Mouse (Mus musculus): ENCODE data around the gene Adgrg3. TPM values are rescaled to one million over a fixed set of nuclear protein-coding genes. Genes with fewer than 3 reads are reported as not detected.
A peak's percentile ranks its signal among the peaks of the same experiment; 100 is the strongest.

Gene Adgrg3
- polyA plus RNA-seq (2015; fragmentation: Nextera tagmentation; extraction: Ambion mirVana): 0.88 and 1.3 TPM in 2 replicates

- Histone ChIP-seq H3K4me3 (no peak within 1 kb of the TSS), H3K27me3 (replicated peaks) (no peaks in the 10 kb centered on the region), H3K4me1 (no peaks in the 10 kb centered on the region), H3K27ac (0 out of 2 replicates have a peak within 1 kb of the TSS, but pooled peaks have one; percentile 18), H3K9ac (no peak within 1 kb of the TSS), H3K36me3 (replicated peaks) (peaks cover 23% of the 10 kb centered on the region), H3K4me2 (no peak within 1 kb of the TSS), H3K9me3 (no peaks in the 10 kb centered on the region)
- 84% methylated on average over 11 of the region's 11 CpGs for WGBS
- 0 out of 2 replicates have a peak, but pooled peaks have one; percentile 12 for ATAC-seq (replicated peaks)
Observed at GRCm38 (mm10) chr8:95017451-95017850, at the start of gene Adgrg3. Gene Adgrg3, plus strand, starts transcription at chr8:95017692.

- Histone ChIP-seq H3K9ac (no peak overlapping the region), H3K36me3 (replicated peaks) (no peaks in the 10 kb centered on the region), H3K9me3 (no peaks in the 10 kb centered on the region), H3K4me3 (no peak overlapping the region), H3K27me3 (replicated peaks) (no peaks in the 10 kb centered on the region), H3K27ac (no peak overlapping the region), H3K4me2 (no peak overlapping the region), H3K4me1 (peaks cover 16% of the 10 kb centered on the region)
- no peak for ATAC-seq (replicated peaks)
- WGBS: 88% methylated on average over 9 of the region's 9 CpGs
Observed at GRCm38 (mm10) chr8:94973270-94973669, 44.2 kb upstream of the Adgrg3 start.

- no peaks in the 10 kb centered on the region for H3K36me3 ChIP-seq (replicated peaks)
- H3K4me3 ChIP-seq: no peak overlapping the region
- H3K9ac ChIP-seq: no peak overlapping the region
- H3K27me3 ChIP-seq (replicated peaks): no peaks in the 10 kb centered on the region
- H3K27ac ChIP-seq: no peak overlapping the region
- H3K9me3 ChIP-seq: no peaks in the 10 kb centered on the region
- H3K4me1 ChIP-seq: peaks cover 21% of the 10 kb centered on the region
- 81% methylated on average over 9 of the region's 9 CpGs for WGBS
- ATAC-seq (replicated peaks): no peak
- H3K4me2 ChIP-seq: no peak overlapping the region
Observed at GRCm38 (mm10) chr8:94973786-94974185, 43.7 kb upstream of the Adgrg3 start.

GRCm38 (mm10) chr8:94974467-94975165 lies 42.9 kb upstream of the Adgrg3 start, which contains the start of gene Adgrg1:
Gene Adgrg1, plus strand, starts transcription at chr8:94974751.
- Histone ChIP-seq H3K4me1 (peaks cover 22% of the 10 kb centered on the region), H3K4me3 (no peak within 1 kb of the TSS), H3K36me3 (replicated peaks) (no peaks in the 10 kb centered on the region), H3K9ac (no peak within 1 kb of the TSS), H3K27me3 (replicated peaks) (no peaks in the 10 kb centered on the region), H3K9me3 (no peaks in the 10 kb centered on the region), H3K27ac (no peak within 1 kb of the TSS), H3K4me2 (no peak within 1 kb of the TSS)
- no peak for ATAC-seq (replicated peaks)
- WGBS: 61% methylated on average over 7 of the region's 7 CpGs

GRCm38 (mm10) chr8:94976651-94977417 lies 40.7 kb upstream of the Adgrg3 start:
- WGBS: 24% methylated on average over 17 of the region's 17 CpGs
- 0 out of 2 replicates have a peak, but pooled peaks have one; percentile 19 for ATAC-seq (replicated peaks)
- peak overlapping the region; percentile 23 for H3K4me2 ChIP-seq
- H3K4me3 ChIP-seq: peak overlapping the region; percentile 2; the same call in 1 of the 2 replicates
- no peak overlapping the region for H3K9ac ChIP-seq
- no peaks in the 10 kb centered on the region for H3K27me3 ChIP-seq (replicated peaks)
- H3K4me1 ChIP-seq: peaks cover 28% of the 10 kb centered on the region
- no peaks in the 10 kb centered on the region for H3K36me3 ChIP-seq (replicated peaks)
- no peaks in the 10 kb centered on the region for H3K9me3 ChIP-seq
- no peak overlapping the region for H3K27ac ChIP-seq

- peak; percentile 31; the same call in 1 of the 2 replicates for ATAC-seq (replicated peaks)
- H3K27ac ChIP-seq: no peak overlapping the region; the same call in 1 of the 2 replicates
- peak overlapping the region; percentile 23 for H3K4me2 ChIP-seq
Observed at GRCm38 (mm10) chr8:94978131-94978530, 39.4 kb upstream of the Adgrg3 start.

GRCm38 (mm10) chr8:94978593-94979319 lies 38.7 kb upstream of the Adgrg3 start:
- Histone ChIP-seq H3K36me3 (replicated peaks) (no peaks in the 10 kb centered on the region), H3K4me3 (no peak overlapping the region), H3K9ac (no peak overlapping the region), H3K4me1 (peaks cover 46% of the 10 kb centered on the region), H3K27ac (no peak overlapping the region), H3K4me2 (no peak overlapping the region), H3K9me3 (no peaks in the 10 kb centered on the region), H3K27me3 (replicated peaks) (no peaks in the 10 kb centered on the region)
- no peak; the same call in 1 of the 2 replicates for ATAC-seq (replicated peaks)
- WGBS: 70% methylated on average over 13 of the region's 13 CpGs

More at GRCm38 (mm10) chr8:94978131-94978530, 39.4 kb upstream of the Adgrg3 start:
- WGBS: 29% methylated on average over 9 of the region's 9 CpGs
- H3K9me3 ChIP-seq: no peaks in the 10 kb centered on the region
- H3K27me3 ChIP-seq (replicated peaks): no peaks in the 10 kb centered on the region
- no peaks in the 10 kb centered on the region for H3K36me3 ChIP-seq (replicated peaks)
- no peak overlapping the region for H3K9ac ChIP-seq
- H3K4me3 ChIP-seq: no peak overlapping the region
- peaks cover 40% of the 10 kb centered on the region for H3K4me1 ChIP-seq

GRCm38 (mm10) chr8:94980176-94980575 lies 37.3 kb upstream of the Adgrg3 start:
- no peak overlapping the region for H3K27ac ChIP-seq
- no peak overlapping the region for H3K9ac ChIP-seq
- no peaks in the 10 kb centered on the region for H3K9me3 ChIP-seq
- H3K36me3 ChIP-seq (replicated peaks): no peaks in the 10 kb centered on the region
- H3K27me3 ChIP-seq (replicated peaks): no peaks in the 10 kb centered on the region
- WGBS: 98% methylated on average over 5 of the region's 5 CpGs
- no peak for ATAC-seq (replicated peaks)
- no peak overlapping the region for H3K4me2 ChIP-seq
- H3K4me3 ChIP-seq: no peak overlapping the region
- peaks cover 60% of the 10 kb centered on the region for H3K4me1 ChIP-seq

GRCm38 (mm10) chr8:94980976-94981375 lies 36.5 kb upstream of the Adgrg3 start:
- no peaks in the 10 kb centered on the region for H3K9me3 ChIP-seq
- no peak overlapping the region for H3K9ac ChIP-seq
- WGBS: 64% methylated on average over 8 of the region's 8 CpGs
- no peak overlapping the region for H3K27ac ChIP-seq
- no peaks in the 10 kb centered on the region for H3K27me3 ChIP-seq (replicated peaks)
- ATAC-seq (replicated peaks): no peak
- H3K4me2 ChIP-seq: no peak overlapping the region
- H3K4me3 ChIP-seq: no peak overlapping the region
- no peaks in the 10 kb centered on the region for H3K36me3 ChIP-seq (replicated peaks)
- H3K4me1 ChIP-seq: peaks cover 62% of the 10 kb centered on the region

- H3K27ac ChIP-seq: peak overlapping the region; percentile 58
- no peak overlapping the region for H3K9ac ChIP-seq
- WGBS: 44% methylated on average over 7 of the region's 7 CpGs
Observed at GRCm38 (mm10) chr8:94981848-94982247, 35.6 kb upstream of the Adgrg3 start.

GRCm38 (mm10) chr8:94983146-94983545 lies 34.3 kb upstream of the Adgrg3 start:
- Histone ChIP-seq H3K4me2 (no peak overlapping the region), H3K4me3 (no peak overlapping the region), H3K36me3 (replicated peaks) (no peaks in the 10 kb centered on the region), H3K9ac (no peak overlapping the region), H3K4me1 (peaks cover 60% of the 10 kb centered on the region), H3K27me3 (replicated peaks) (no peaks in the 10 kb centered on the region), H3K27ac (peak overlapping the region; percentile 62; the same call in 1 of the 2 replicates), H3K9me3 (no peaks in the 10 kb centered on the region)
- no peak for ATAC-seq (replicated peaks)
- WGBS: 18% methylated on average over 5 of the region's 5 CpGs

More at GRCm38 (mm10) chr8:94981848-94982247, 35.6 kb upstream of the Adgrg3 start:
- H3K9me3 ChIP-seq: no peaks in the 10 kb centered on the region
- no peak overlapping the region for H3K4me3 ChIP-seq
- ATAC-seq (replicated peaks): 0 out of 2 replicates have a peak, but pooled peaks have one; percentile 11
- no peaks in the 10 kb centered on the region for H3K27me3 ChIP-seq (replicated peaks)
- no peaks in the 10 kb centered on the region for H3K36me3 ChIP-seq (replicated peaks)
- no peak overlapping the region for H3K4me2 ChIP-seq
- peaks cover 69% of the 10 kb centered on the region for H3K4me1 ChIP-seq

Measured in midbrain, embryonic 15.5 days (tissue).